Mouse (Mus musculus) forebrain, embryonic 14.5 days (tissue): ENCODE measurements around the gene Cntd1. TPM values are rescaled to one million over a fixed set of nuclear protein-coding genes. Genes with fewer than 3 reads are reported as not detected.

Experiments used
- ATAC-seq: fragments of 200-750 bp; cut with Nextera tagmentation; 2 replicates; pipeline ENCODE4 v1.8.0; 2017; ENCODE audit warnings: mild to moderate bottlenecking, moderate library complexity
- DNase-seq: peaks from one replicate; pipeline ENCODE4 v3.0.0-alpha.2; 2015; ENCODE audit warnings: low spot score
- H3K27ac ChIP-seq: fragments of 300-500 bp; sonication (generic); 2 replicates; pipeline ENCODE4 v1.5.1; 2014; ENCODE audit warnings: low read depth, mild to moderate bottlenecking, control low read depth, low read length, moderate library complexity
- H3K27me3 ChIP-seq: fragments of 300-500 bp; sonication (generic); replicated peaks from 2 replicates; pipeline ENCODE4 v1.6.1; 2014; ENCODE audit warnings: low read length, control low read depth, mixed read lengths; ENCODE audit not compliant: control insufficient read depth, insufficient read depth
- H3K36me3 ChIP-seq: fragments of 300-500 bp; sonication (generic); 2 replicates; pipeline ENCODE4 v1.6.1; 2014; ENCODE audit warnings: low read length, control low read depth; ENCODE audit not compliant: control insufficient read depth, insufficient read depth
- H3K4me1 ChIP-seq: fragments of 300-500 bp; sonication (generic); 2 replicates; pipeline ENCODE4 v1.6.1; 2014; ENCODE audit warnings: antibody characterized with exemption, low read length, control low read depth; ENCODE audit not compliant: control insufficient read depth, insufficient read depth
- H3K4me2 ChIP-seq: fragments of 300-500 bp; sonication (generic); 2 replicates; pipeline ENCODE4 v1.6.1; 2014; ENCODE audit warnings: mild to moderate bottlenecking, control low read depth, low read length
- H3K4me3 ChIP-seq: fragments of 300-500 bp; sonication (generic); 2 replicates; pipeline ENCODE4 v1.5.1; 2014; ENCODE audit warnings: low read depth, low read length, control low read depth
- H3K9ac ChIP-seq: fragments of 300-500 bp; sonication (generic); 2 replicates; pipeline ENCODE4 v1.6.1; 2014; ENCODE audit warnings: mild to moderate bottlenecking, low read length, control low read depth, moderate library complexity
- H3K9me3 ChIP-seq: fragments of 300-500 bp; sonication (generic); replicated peaks from 2 replicates; pipeline ENCODE4 v1.6.1; 2016; ENCODE audit warnings: low read length, control low read depth, mixed read lengths; ENCODE audit not compliant: control insufficient read depth
- WGBS: fragments of 180-500 bp; shearing (Covaris S2); extraction: QIAGEN DNeasy Blood & Tissue Kit; methylation state at CpG from one replicate; pipeline ENCODE4 v1.1.7; 2014; 5-methylcytosine and 5-hydroxymethylcytosine counted together
- polyA plus RNA-seq: library from polyadenylated mRNA; unstranded; fragments of >200 nt; fragmentation: Nextera tagmentation; extraction: Ambion mirVana; gene quantifications from 2 replicates; pipeline ENCODE4 v1.2.1, GENCODE M21; 2014

Gene Cntd1
- polyA plus RNA-seq, 1 experiment from 2014 or later: 0.76 TPM

DNA sequence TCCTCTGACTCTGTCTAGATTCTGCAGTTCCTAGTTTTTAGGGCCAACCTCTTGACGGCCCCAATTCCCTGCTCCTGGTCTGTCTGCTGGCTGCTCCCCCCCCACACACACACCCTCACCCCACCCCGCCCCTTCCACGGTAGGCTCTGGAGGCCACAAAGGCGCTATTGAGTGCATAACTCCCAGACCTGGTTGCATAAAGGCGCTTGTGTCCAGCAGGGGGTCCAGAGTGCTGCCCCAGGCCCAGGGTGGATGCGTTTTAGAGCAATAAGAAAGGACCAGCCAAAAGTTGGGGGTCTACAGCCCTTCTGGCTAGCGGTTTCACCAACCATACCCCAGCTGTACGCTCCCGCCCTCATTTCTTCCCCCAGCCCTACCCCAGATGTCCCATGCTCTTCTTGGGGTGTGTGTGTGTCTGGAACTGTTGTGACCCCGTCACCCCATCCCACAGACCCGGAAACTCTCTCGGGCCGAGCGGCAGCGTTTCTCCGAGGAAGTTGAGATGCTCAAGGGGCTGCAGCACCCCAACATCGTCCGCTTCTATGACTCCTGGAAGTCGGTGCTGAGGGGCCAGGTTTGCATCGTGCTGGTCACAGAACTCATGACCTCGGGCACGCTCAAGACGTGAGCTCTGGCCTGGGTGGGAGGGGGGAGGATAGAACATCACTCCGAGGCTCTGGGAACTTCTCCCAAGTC is 16.4 kb upstream of the Cntd1 start:
- Histone ChIP-seq H3K9ac (no peak overlapping the region), H3K4me2 (no peak overlapping the region), H3K4me3 (peak overlapping the region; percentile 4; the same call in 1 of the 2 replicates), H3K27ac (no peak overlapping the region), H3K9me3 (no peaks in the 10 kb centered on the region), H3K4me1 (peaks cover 16% of the 10 kb centered on the region), H3K36me3 (0 out of 2 replicates have a peak, but pooled peaks cover 6% of the 10 kb centered on the region), H3K27me3 (peaks cover 44% of the 10 kb centered on the region)
- WGBS: 3% methylated on average over 24 of the region's 24 CpGs
- ATAC-seq (no peak), DNase-seq (no peak)

DNA sequence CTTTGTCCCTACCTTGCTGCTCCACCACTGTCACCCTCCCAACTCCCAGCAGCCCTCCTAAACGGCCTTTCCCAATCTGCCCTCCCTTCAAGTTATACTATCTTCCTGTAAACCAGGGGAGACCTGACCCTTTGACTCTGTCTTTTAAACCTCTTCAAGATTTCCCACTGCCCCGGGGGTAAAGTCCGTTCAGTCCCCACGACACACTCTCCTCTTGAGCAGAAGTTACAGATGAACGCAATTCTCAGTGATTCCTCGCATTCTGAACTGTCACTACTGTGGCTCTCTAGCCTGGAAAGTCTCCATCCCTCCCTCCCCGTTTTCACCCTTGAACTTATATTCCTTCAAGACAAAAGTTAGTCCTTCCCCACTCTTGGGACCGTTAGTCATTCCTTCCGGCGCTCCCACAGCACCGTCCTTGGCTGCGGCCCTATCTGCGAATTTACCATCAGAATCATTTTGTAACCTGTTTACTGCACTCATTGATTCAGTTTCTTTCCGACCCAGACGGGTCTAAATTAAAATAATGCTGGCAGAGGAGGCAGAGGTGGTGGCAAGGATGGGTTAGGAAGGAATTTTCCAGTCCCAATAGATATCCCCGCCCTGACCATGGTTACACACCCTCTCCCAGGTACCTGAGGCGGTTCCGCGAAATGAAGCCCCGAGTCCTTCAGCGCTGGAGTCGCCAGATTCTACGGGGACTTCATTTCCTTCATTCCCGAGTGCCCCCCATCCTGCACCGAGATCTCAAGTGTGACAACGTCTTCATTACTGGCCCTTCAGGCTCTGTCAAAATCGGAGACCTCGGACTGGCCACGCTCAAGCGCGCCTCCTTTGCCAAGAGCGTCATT is 15.4 kb upstream of the Cntd1 start:
- Histone ChIP-seq H3K4me2 (no peak overlapping the region), H3K27ac (no peak overlapping the region), H3K9ac (no peak overlapping the region), H3K36me3 (0 out of 2 replicates have a peak, but pooled peaks cover 2% of the 10 kb centered on the region), H3K4me3 (no peak overlapping the region), H3K9me3 (no peaks in the 10 kb centered on the region), H3K27me3 (peaks cover 46% of the 10 kb centered on the region), H3K4me1 (peaks cover 16% of the 10 kb centered on the region)
- ATAC-seq: no peak
- WGBS: 3% methylated on average over 32 of the region's 32 CpGs
- DNase-seq: no peak

DNA sequence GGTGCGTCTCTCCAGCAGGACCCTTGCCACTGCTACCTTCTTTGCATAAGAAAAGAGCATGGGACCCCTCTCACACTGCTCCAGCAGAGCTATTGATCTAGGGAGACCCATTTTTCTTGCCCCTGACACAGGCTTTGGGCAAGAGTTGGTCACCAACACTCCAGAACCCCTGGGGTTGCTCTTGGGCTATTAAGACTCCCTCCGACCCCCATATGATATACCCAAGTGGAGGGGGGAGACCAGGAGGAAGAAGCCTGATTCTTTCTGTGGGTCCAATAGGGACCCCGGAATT is 14.9 kb upstream of the Cntd1 start:
- H3K36me3 ChIP-seq: no peaks in the 10 kb centered on the region
- H3K4me1 ChIP-seq: peaks cover 16% of the 10 kb centered on the region
- ATAC-seq (no peak), DNase-seq (no peak)
- no peak overlapping the region for H3K4me3 ChIP-seq
- 2% methylated on average over 3 of the region's 3 CpGs for WGBS
- no peaks in the 10 kb centered on the region for H3K9me3 ChIP-seq
- H3K9ac ChIP-seq: no peak overlapping the region
- no peak overlapping the region for H3K27ac ChIP-seq
- no peak overlapping the region for H3K4me2 ChIP-seq
- peaks cover 49% of the 10 kb centered on the region for H3K27me3 ChIP-seq

DNA sequence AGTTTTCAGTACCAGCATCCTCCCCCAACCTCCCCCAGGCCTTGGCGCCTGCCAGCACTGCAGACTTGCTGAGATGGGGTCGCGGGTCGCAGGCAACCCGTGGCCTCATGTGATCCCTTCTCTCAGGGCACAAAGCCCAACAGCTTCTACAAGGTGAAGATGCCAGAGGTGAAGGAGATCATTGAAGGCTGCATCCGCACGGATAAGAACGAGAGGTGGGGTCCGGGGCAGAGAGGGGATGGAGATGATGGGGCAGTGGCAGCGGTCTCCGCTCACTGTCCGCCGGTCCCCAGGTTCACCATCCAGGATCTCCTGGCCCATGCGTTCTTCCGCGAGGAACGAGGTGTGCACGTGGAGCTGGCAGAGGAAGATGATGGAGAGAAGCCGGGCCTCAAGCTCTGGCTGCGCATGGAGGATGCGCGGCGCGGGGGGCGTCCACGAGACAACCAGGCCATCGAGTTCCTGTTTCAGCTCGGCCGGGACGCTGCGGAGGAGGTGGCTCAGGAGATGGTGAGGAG is 13.8 kb upstream of the Cntd1 start:
- DNase-seq: no peak
- no peak for ATAC-seq
- H3K9me3 ChIP-seq: no peaks in the 10 kb centered on the region
- H3K4me1 ChIP-seq: peaks cover 11% of the 10 kb centered on the region
- H3K27ac ChIP-seq: no peak overlapping the region
- H3K27me3 ChIP-seq: peaks cover 45% of the 10 kb centered on the region
- peak overlapping the region; percentile 48 for H3K4me2 ChIP-seq
- H3K36me3 ChIP-seq: no peaks in the 10 kb centered on the region
- WGBS: 3% methylated on average over 31 of the region's 31 CpGs
- peak overlapping the region; percentile 14 for H3K4me3 ChIP-seq
- H3K9ac ChIP-seq: peak overlapping the region; percentile 49; the same call in 1 of the 2 replicates

DNA sequence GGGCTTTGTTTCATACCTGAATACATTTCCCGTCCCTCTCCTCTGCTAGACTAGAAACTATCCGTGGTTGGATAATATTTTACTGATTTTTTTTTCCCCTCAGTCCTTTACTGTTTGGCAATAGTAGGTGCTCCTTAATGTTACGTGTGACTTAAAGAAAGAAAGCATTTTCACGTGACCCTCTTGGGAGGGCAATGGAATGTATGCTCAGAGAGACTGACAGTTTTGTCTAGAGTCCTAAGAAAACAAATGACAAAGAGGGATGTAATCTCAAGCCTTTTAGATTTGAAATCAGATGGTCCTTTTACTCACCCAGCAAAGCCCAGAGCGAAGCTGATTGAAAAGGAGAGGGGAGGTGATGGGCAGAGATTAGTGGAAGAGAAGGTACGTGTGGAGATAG is 12.9 kb upstream of the Cntd1 start:
- H3K36me3 ChIP-seq: no peaks in the 10 kb centered on the region
- no peak overlapping the region for H3K4me2 ChIP-seq
- ATAC-seq (no peak), DNase-seq (no peak)
- H3K27me3 ChIP-seq: peaks cover 44% of the 10 kb centered on the region
- H3K27ac ChIP-seq: no peak overlapping the region
- 12% methylated on average over 6 of the region's 6 CpGs for WGBS
- no peaks in the 10 kb centered on the region for H3K9me3 ChIP-seq
- peaks cover 3% of the 10 kb centered on the region for H3K4me1 ChIP-seq
- H3K9ac ChIP-seq: no peak overlapping the region
- 0 out of 2 replicates have a peak overlapping the region, but pooled peaks have one; percentile 14 for H3K4me3 ChIP-seq

DNA sequence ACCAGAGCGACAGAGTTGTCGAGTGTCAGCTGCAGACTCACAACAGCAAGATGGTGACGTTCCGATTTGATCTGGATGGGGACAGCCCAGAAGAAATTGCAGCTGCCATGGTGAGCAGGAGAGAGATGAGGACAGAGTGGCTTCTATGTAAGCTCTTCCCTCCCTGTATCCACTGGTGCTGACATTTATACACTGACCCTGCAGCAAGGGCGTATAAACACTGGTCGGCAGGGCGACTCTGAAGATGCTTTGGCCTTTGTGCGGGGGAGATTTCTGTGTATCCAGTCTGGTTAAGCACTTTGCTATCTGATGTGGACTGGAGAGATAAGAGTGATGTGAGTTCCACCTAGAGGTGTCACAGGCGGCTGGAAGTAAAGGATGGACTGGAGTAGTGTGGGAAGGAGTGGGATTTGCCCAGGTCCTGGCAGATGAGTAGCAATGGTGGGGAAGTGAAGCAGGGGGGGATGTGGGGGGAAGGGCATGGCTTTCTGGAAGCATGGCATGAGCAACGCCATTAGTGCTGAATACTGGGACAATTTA is 9.2 kb upstream of the Cntd1 start:
- WGBS: 39% methylated on average over 10 of the region's 10 CpGs
- Histone ChIP-seq H3K4me3 (no peak overlapping the region), H3K36me3 (no peaks in the 10 kb centered on the region), H3K4me1 (no peaks in the 10 kb centered on the region; the same call in 1 of the 2 replicates), H3K4me2 (no peak overlapping the region), H3K27me3 (peaks cover 15% of the 10 kb centered on the region; the same call in 1 of the 2 replicates), H3K27ac (no peak overlapping the region), H3K9ac (no peak overlapping the region), H3K9me3 (no peaks in the 10 kb centered on the region)
- ATAC-seq (no peak), DNase-seq (peak; percentile 37)

DNA sequence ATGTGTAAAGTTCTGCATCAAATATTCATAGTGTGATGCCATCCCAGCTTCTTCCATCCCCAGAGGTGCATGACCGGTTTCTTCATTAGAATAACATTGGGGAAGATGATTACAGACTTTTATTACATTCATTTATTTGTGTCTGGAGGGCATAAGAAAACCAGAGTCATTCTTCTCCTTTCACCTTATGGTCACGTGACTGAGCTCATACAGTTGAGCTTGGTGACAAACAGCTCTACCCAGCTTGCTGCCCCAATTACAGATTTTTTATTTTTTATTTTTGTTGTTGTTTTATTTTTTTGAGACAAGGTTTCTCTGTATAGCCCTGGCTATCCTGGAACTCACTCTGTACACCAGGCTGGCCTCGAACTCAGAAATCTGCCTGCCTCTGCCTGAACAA is 6.4 kb upstream of the Cntd1 start:
- no peak overlapping the region for H3K4me2 ChIP-seq
- 0 out of 2 replicates have a peak, but pooled peaks cover 5% of the 10 kb centered on the region for H3K27me3 ChIP-seq
- DNase-seq: no peak
- H3K9me3 ChIP-seq: no peaks in the 10 kb centered on the region
- ATAC-seq: no peak
- H3K4me1 ChIP-seq: peaks cover 9% of the 10 kb centered on the region
- WGBS: 82% methylated on average over 3 of the region's 3 CpGs
- no peak overlapping the region for H3K9ac ChIP-seq
- H3K36me3 ChIP-seq: 0 out of 2 replicates have a peak, but pooled peaks cover 2% of the 10 kb centered on the region
- H3K4me3 ChIP-seq: no peak overlapping the region
- no peak overlapping the region for H3K27ac ChIP-seq

DNA sequence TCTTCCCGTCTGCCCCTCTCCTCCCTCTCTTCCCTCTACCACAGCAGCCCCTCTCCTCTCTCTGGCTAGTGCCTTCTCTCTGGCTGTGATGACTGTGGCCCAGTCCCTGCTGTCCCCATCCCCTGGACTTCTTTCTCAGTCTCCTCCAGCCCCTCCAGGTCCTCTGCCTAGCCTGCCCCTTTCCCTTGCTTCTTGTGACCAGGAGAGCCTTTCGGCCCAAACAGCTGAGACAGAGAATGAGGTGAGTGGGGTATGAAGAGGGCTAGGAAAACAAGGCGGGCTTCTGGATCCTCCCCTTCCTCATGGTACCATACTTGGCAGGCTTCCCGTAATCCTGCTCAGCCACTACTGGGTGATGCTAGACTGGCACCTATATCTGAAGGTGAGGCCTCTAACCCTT is 3.5 kb upstream of the Cntd1 start:
- no peak overlapping the region for H3K27ac ChIP-seq
- no peak for DNase-seq
- 68% methylated on average over 4 of the region's 4 CpGs for WGBS
- no peak for ATAC-seq
- H3K4me3 ChIP-seq: no peak overlapping the region
- 0 out of 2 replicates have a peak, but pooled peaks cover 2% of the 10 kb centered on the region for H3K36me3 ChIP-seq
- H3K9ac ChIP-seq: no peak overlapping the region
- no peaks in the 10 kb centered on the region for H3K27me3 ChIP-seq
- peaks cover 23% of the 10 kb centered on the region for H3K4me1 ChIP-seq
- no peaks in the 10 kb centered on the region for H3K9me3 ChIP-seq
- H3K4me2 ChIP-seq: no peak overlapping the region
